24 mouse cellular contexts compared by ENCODE assay signal in genomic region chr5:90949499-90949898, GRCm38 (mm10). TPM values are rescaled to one million over a fixed set of nuclear protein-coding genes. Genes with fewer than 3 reads are reported as not detected.
"Had no signal": no experiment of that assay in that cellular context is flagged by ENCODE, and none has a peak within 500 bp of the region (broad histone marks: within the 10 kb centered on the region; RNA-seq: fewer than 3 reads in every experiment).

No protein-coding gene starts in this region.

- H3K4me2 ChIP-seq: lung, embryonic 15.5 days; midbrain, embryonic 11.5 days; midbrain, embryonic 15.5 days; neural tube, embryonic 12.5 days; stomach, embryonic 15.5 days had no signal

- DNase-seq: kidney, adult 11 months; kidney, adult 9 months; lung, postnatal 14 days; retina, postnatal 1 day; right cerebral cortex, postnatal 14 days; thymus, adult 2 months; thymus, postnatal 36 days had no signal

- H3K27ac ChIP-seq: kidney, postnatal 0 days; left cerebral cortex, adult 2 months; limb, embryonic 10.5 days; lung, embryonic 15.5 days; macrophage; midbrain, embryonic 15.5 days; neural tube, embryonic 12.5 days; stomach, embryonic 15.5 days had no signal

- H3K36me3 ChIP-seq: lung, embryonic 15.5 days; midbrain, embryonic 15.5 days; neural tube, embryonic 12.5 days had no signal

- H3K9ac ChIP-seq: lung, embryonic 15.5 days; midbrain, embryonic 15.5 days; neural tube, embryonic 12.5 days; stomach, embryonic 15.5 days had no signal

- H3K9me3 ChIP-seq: limb, embryonic 10.5 days; lung, embryonic 15.5 days; midbrain, embryonic 15.5 days; neural tube, embryonic 12.5 days; stomach, embryonic 15.5 days had no signal

- H3K27me3 ChIP-seq: lung, embryonic 15.5 days; midbrain, embryonic 15.5 days; neural tube, embryonic 12.5 days; stomach, embryonic 15.5 days had no signal

- H3K4me3 ChIP-seq: left cerebral cortex, adult 2 months; limb, embryonic 10.5 days; lung, embryonic 15.5 days; midbrain, embryonic 15.5 days; neural tube, embryonic 12.5 days; stomach, embryonic 15.5 days had no signal

- H3K4me1 ChIP-seq: limb, embryonic 10.5 days; lung, embryonic 15.5 days; midbrain, embryonic 15.5 days; neural tube, embryonic 12.5 days; stomach, embryonic 15.5 days had no signal

- ATAC-seq: midbrain, embryonic 15.5 days had no signal

RNA-seq across cellular contexts. Expression of gene Cxcl2, which starts 45.8 kb away (rescaled TPM):
- total RNA-seq: layer of hippocampus, adult 8-10 months; layer of hippocampus, postnatal 14 days; left cerebral cortex, adult 2 months; left cerebral cortex, postnatal 14 days had no signal
- polyA plus RNA-seq: intestine, embryonic 14.5 days; kidney, postnatal 0 days; limb, embryonic 10.5 days; liver, embryonic 16.5 days; lung, embryonic 15.5 days; midbrain, embryonic 11.5 days; midbrain, embryonic 15.5 days; neural tube, embryonic 12.5 days; stomach, embryonic 15.5 days; testis, adult 2 months had no signal

RNA-seq across cellular contexts. Expression of gene Cxcl1, which starts 58.5 kb away (rescaled TPM):
- total RNA-seq: monocyte, adult 5-6 weeks; neutrophil, adult 5-6 weeks had no signal
- polyA plus RNA-seq: midbrain, embryonic 11.5 days; neural tube, embryonic 12.5 days had no signal
